Mouse (Mus musculus) MEL (cell line): ENCODE measurements around the gene Ncaph2. TPM values are rescaled to one million over a fixed set of nuclear protein-coding genes. Genes with fewer than 3 reads are reported as not detected.

Source experiments
- DNase-seq: peaks from one replicate; pipeline ENCODE4 v3.0.0; 2011; ENCODE audit warnings: low read depth, low spot score
- H3K27ac ChIP-seq: 2 replicates; pipeline ENCODE4 v1.5.1; 2012; ENCODE audit warnings: low read depth, mild to moderate bottlenecking, control low read depth, low read length, moderate library complexity; ENCODE audit not compliant: control insufficient read depth
- H3K27me3 ChIP-seq, 2 experiments: fragments of 150-350 bp in 1 of 2; sonication (generic) in 1 of 2; 2 replicates each; pipeline ENCODE4 v1.6.1; 2012; ENCODE audit warnings: low read length in 2 of 2, mild to moderate bottlenecking in 2 of 2, improper control_type of control experiment in 1 of 2, moderate library complexity in 1 of 2; ENCODE audit not compliant: insufficient read depth in 2 of 2, control insufficient read depth in 1 of 2
- H3K36me3 ChIP-seq, 2 experiments: 2 replicates each; pipeline ENCODE4 v1.6.1; 2012 to 2014; ENCODE audit warnings: low read length in 2 of 2, improper control_type of control experiment in 1 of 2, inconsistent platforms in 1 of 2, mild to moderate bottlenecking in 1 of 2; ENCODE audit not compliant: insufficient read depth in 2 of 2, control insufficient read depth in 1 of 2
- H3K4me1 ChIP-seq, 2 experiments: fragments of 150-350 bp in 1 of 2; sonication (generic) in 1 of 2; 2 replicates each; pipeline ENCODE4 v1.6.1; 2012; ENCODE audit warnings: low read length in 2 of 2, improper control_type of control experiment in 1 of 2, mild to moderate bottlenecking in 1 of 2; ENCODE audit not compliant: insufficient read depth in 2 of 2, control insufficient read depth in 1 of 2
- H3K4me3 ChIP-seq, 2 experiments: fragments of 150-350 bp in 1 of 2; sonication (generic) in 1 of 2; 2 replicates each; pipeline ENCODE4 v1.5.1; 2012; ENCODE audit warnings: low read depth in 2 of 2, low read length in 2 of 2, mild to moderate bottlenecking in 2 of 2, moderate library complexity in 2 of 2, control low read depth in 1 of 2, improper control_type of control experiment in 1 of 2; ENCODE audit not compliant: control insufficient read depth in 1 of 2, insufficient read depth in 1 of 2
- H3K79me2 ChIP-seq: 2 replicates; pipeline ENCODE4 v1.6.1; 2012; ENCODE audit warnings: mild to moderate bottlenecking, low read length, moderate library complexity; ENCODE audit not compliant: control insufficient read depth, poor library complexity, insufficient read depth
- H3K9ac ChIP-seq: 2 replicates; pipeline ENCODE4 v1.6.1; 2012; ENCODE audit warnings: low read depth, mild to moderate bottlenecking, control low read depth, low read length, moderate library complexity; ENCODE audit not compliant: control insufficient read depth, poor library complexity, severe bottlenecking
- H3K9me3 ChIP-seq: fragments of 150-350 bp; sonication (generic); replicated peaks from 2 replicates; pipeline ENCODE4 v1.6.1; 2012; ENCODE audit warnings: mild to moderate bottlenecking, low read length, improper control_type of control experiment, moderate library complexity; ENCODE audit not compliant: insufficient read depth
- BHLHE40 ChIP-seq: IDR thresholded peaks from 2 replicates; pipeline ENCODE4 v1.6.1; 2012; ENCODE audit warnings: low read depth, mild to moderate bottlenecking, inconsistent platforms, low read length, improper control_type of control experiment, borderline replicate concordance
- CHD2 ChIP-seq: IDR thresholded peaks from 2 replicates; pipeline ENCODE4 v1.6.1; 2011; ENCODE audit warnings: low read length, improper control_type of control experiment
- E2F4 ChIP-seq: IDR thresholded peaks from 2 replicates; pipeline ENCODE4 v1.6.1; 2011; ENCODE audit warnings: low read depth, low read length, improper control_type of control experiment, borderline replicate concordance
- ELF1 ChIP-seq: IDR thresholded peaks from 2 replicates; pipeline ENCODE4 v1.6.1; 2014; ENCODE audit warnings: low read depth, mild to moderate bottlenecking, inconsistent platforms, low read length, improper control_type of control experiment, moderate library complexity
- ETS1 ChIP-seq: IDR thresholded peaks from 2 replicates; pipeline ENCODE4 v1.6.1; 2012; ENCODE audit warnings: low read depth, mild to moderate bottlenecking, inconsistent platforms, low read length, improper control_type of control experiment, moderate library complexity
- GABPA ChIP-seq: IDR thresholded peaks from 2 replicates; pipeline ENCODE4 v1.6.1; 2012; ENCODE audit warnings: low read depth, mild to moderate bottlenecking, inconsistent platforms, low read length, improper control_type of control experiment, moderate library complexity
- GATA1 ChIP-seq: IDR thresholded peaks from 2 replicates; pipeline ENCODE4 v1.6.1; 2011; ENCODE audit warnings: low read depth, low read length, improper control_type of control experiment
- JUND ChIP-seq: IDR thresholded peaks from 2 replicates; pipeline ENCODE4 v1.6.1; 2011; ENCODE audit warnings: low read depth, mild to moderate bottlenecking, improper control_type of control experiment, low read length
- KAT2A ChIP-seq: conservative IDR thresholded peaks from 2 replicates; pipeline ENCODE4 v1.6.1; 2012; ENCODE audit warnings: low read depth, low read length, improper control_type of control experiment, inconsistent platforms
- MAFK ChIP-seq: IDR thresholded peaks from 2 replicates; pipeline ENCODE4 v1.6.1; 2011; ENCODE audit warnings: low read depth, mild to moderate bottlenecking, low read length, improper control_type of control experiment, borderline replicate concordance
- MEF2A ChIP-seq: IDR thresholded peaks from 2 replicates; pipeline ENCODE4 v1.6.1; 2014; ENCODE audit warnings: low read depth, mild to moderate bottlenecking, inconsistent platforms, low read length, improper control_type of control experiment; ENCODE audit not compliant: poor library complexity, insufficient replicate concordance, severe bottlenecking; ENCODE audit errors: extremely low read depth
- MXI1 ChIP-seq: IDR thresholded peaks from 2 replicates; pipeline ENCODE4 v1.6.1; 2011; ENCODE audit warnings: mild to moderate bottlenecking, low read depth, low read length, improper control_type of control experiment
- NELFE ChIP-seq: IDR thresholded peaks from 2 replicates; pipeline ENCODE4 v1.6.1; 2011; ENCODE audit warnings: low read depth, low read length, improper control_type of control experiment
- POLR2A ChIP-seq, 2 experiments: IDR thresholded peaks; 2 replicates each; pipeline ENCODE4 v1.6.1; 2011 to 2012; ENCODE audit warnings: low read length in 2 of 2, mild to moderate bottlenecking in 2 of 2, control low read depth in 1 of 2, improper control_type of control experiment in 1 of 2, low read depth in 1 of 2, moderate library complexity in 1 of 2; ENCODE audit not compliant: control insufficient read depth in 1 of 2, insufficient read depth in 1 of 2, poor library complexity in 1 of 2
- POLR2AphosphoS2 ChIP-seq: IDR thresholded peaks from 2 replicates; pipeline ENCODE4 v1.6.1; 2011; ENCODE audit warnings: low read length, improper control_type of control experiment
- RAD21 ChIP-seq: IDR thresholded peaks from 2 replicates; pipeline ENCODE4 v1.6.1; 2011; ENCODE audit warnings: mild to moderate bottlenecking, low read depth, low read length, improper control_type of control experiment
- SIN3A ChIP-seq: IDR thresholded peaks from 2 replicates; pipeline ENCODE4 v1.6.1; 2012; ENCODE audit warnings: low read length, improper control_type of control experiment, inconsistent platforms
- TAL1 ChIP-seq: IDR thresholded peaks from 2 replicates; pipeline ENCODE4 v1.6.1; 2012; ENCODE audit warnings: mild to moderate bottlenecking, inconsistent platforms, low read length, moderate library complexity, mixed read lengths
- UBTF ChIP-seq: IDR thresholded peaks from 2 replicates; pipeline ENCODE4 v1.6.1; 2012; ENCODE audit warnings: low read depth, mild to moderate bottlenecking, inconsistent platforms, low read length, improper control_type of control experiment, moderate library complexity, borderline replicate concordance; ENCODE audit not compliant: insufficient read depth
- USF1 ChIP-seq: IDR thresholded peaks from 2 replicates; pipeline ENCODE4 v1.6.1; 2014; ENCODE audit warnings: low read depth, mild to moderate bottlenecking, inconsistent platforms, low read length, improper control_type of control experiment, moderate library complexity
- USF2 ChIP-seq, 2 experiments: IDR thresholded peaks; 2 replicates each; pipeline ENCODE4 v1.6.1; 2011 to 2012; ENCODE audit warnings: improper control_type of control experiment in 2 of 2, low read length in 2 of 2, borderline replicate concordance in 1 of 2, inconsistent platforms in 1 of 2, low read depth in 1 of 2, mild to moderate bottlenecking in 1 of 2; ENCODE audit not compliant: insufficient read depth in 1 of 2
- ZKSCAN1 ChIP-seq: IDR thresholded peaks from 2 replicates; pipeline ENCODE4 v1.6.1; 2012; ENCODE audit warnings: low read depth, mild to moderate bottlenecking, inconsistent platforms, low read length, improper control_type of control experiment, moderate library complexity
- ZNF384 ChIP-seq: IDR thresholded peaks from 2 replicates; pipeline ENCODE4 v1.6.1; 2012; ENCODE audit warnings: low read depth, mild to moderate bottlenecking, inconsistent platforms, low read length, improper control_type of control experiment
- polyA plus RNA-seq, 2 experiments: library from polyadenylated mRNA; stranded (reverse) in 1 of 2; unstranded in 1 of 2; fragments of >175 nt in 1 of 2; fragments of >200 nt in 1 of 2; gene quantifications; 2 replicates each; pipeline versions ENCODE4 v1.2.1 to v1.2.4; 2012; ENCODE audit warnings: low replicate concordance in 2 of 2, low read depth in 1 of 2; ENCODE audit not compliant: insufficient read length in 2 of 2, insufficient read depth in 1 of 2, missing spikeins in 1 of 2
- total RNA-seq: library from RNA; depleted of rRNA; stranded (reverse); fragments of 300-350 nt; gene quantifications from 2 replicates; pipeline ENCODE4 v1.2.3, GENCODE M21; 2012

The Ncaph2 gene
- total and polyA plus RNA-seq, 3 experiments, result 137 to 165 (median 160) TPM

DNA sequence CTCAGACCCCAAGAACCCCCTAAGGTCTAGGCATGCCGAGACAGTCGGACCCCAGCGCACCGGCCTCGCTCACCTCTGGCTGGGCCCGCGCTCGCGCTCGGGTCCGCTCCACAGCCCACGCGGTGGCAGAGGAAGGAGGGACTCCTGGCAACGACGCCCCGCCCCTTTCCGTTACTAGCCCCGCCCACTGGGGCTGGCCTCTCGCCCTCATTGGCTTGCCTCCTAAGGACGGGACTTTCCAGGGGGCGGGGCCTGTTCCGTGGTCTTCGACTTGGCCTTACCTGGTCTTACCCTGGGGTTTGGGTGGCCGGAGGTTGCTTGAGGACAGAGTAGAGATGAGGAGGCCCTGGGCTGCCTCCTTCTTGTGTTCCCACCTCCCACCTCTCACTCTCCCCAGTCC is 54.6 kb downstream of the Ncaph2 start, which contains the start of gene Syce3:
Gene Syce3 (minus strand): TSS at position 386 of the 400 bp plus-strand sequence.
- no peaks in the 10 kb centered on the region for H3K27me3 ChIP-seq
- H3K27ac ChIP-seq, result no peak within 1 kb of the TSS
- peaks cover 7 to 13% of the 10 kb centered on the region in 2 experiments; a peak in 3 of 4 replicates for H3K4me1 ChIP-seq
- H3K9ac ChIP-seq, result no peak within 1 kb of the TSS
- H3K79me2 ChIP-seq, result no peaks in the 10 kb centered on the region
- DNase-seq, result no peak
- TF ChIP-seq USF2 (IDR thresholded peaks at IDR 0.05; ENCODE audit: borderline replicate concordance in 1 of 2, insufficient read depth in 1 of 2, low read depth in 1 of 2, low read length in 2 of 2) (no peak), GATA1 (no peak), JUND (no peak), RAD21 (no peak), POLR2A (IDR thresholded peaks at IDR 0.05; ENCODE audit: control insufficient read depth in 1 of 2, insufficient read depth in 1 of 2, low read depth in 1 of 2, low read length in 2 of 2, poor library complexity in 1 of 2) (no peak), NELFE (no peak)
- peaks cover 0 to 6% of the 10 kb centered on the region in 2 experiments; a peak in 2 of 4 replicates for H3K36me3 ChIP-seq
- no peak within 1 kb of the TSS for H3K4me3 ChIP-seq
- H3K9me3 ChIP-seq, result no peaks in the 10 kb centered on the region

GRCm38 (mm10) chr15:89415282-89415681 is 59.8 kb downstream of the Ncaph2 start:
- Histone ChIP-seq H3K9ac (no peak overlapping the region), H3K4me1 (no peaks in the 10 kb centered on the region), H3K27ac (no peak overlapping the region), H3K4me3 (no peak overlapping the region), H3K36me3 (no peaks in the 10 kb centered on the region), H3K27me3 (no peaks in the 10 kb centered on the region), H3K9me3 (no peaks in the 10 kb centered on the region), H3K79me2 (no peaks in the 10 kb centered on the region)
- TF ChIP-seq MXI1 (no peak), ZNF384 (no peak), BHLHE40 (no peak), USF1 (no peak), E2F4 (no peak), MAFK (no peak), ZKSCAN1 (no peak), CHD2 (no peak), KAT2A (no peak), ETS1 (no peak), USF2 (IDR thresholded peaks at IDR 0.05; ENCODE audit: borderline replicate concordance in 1 of 2, insufficient read depth in 1 of 2, low read depth in 1 of 2, low read length in 2 of 2) (no peak), ELF1 (no peak), MEF2A (no peak), GATA1 (no peak), UBTF (no peak), RAD21 (no peak), POLR2AphosphoS2 (no peak), SIN3A (no peak), GABPA (no peak), TAL1 (no peak)
- DNase-seq, result no peak
